Mouse (Mus musculus) erythroblast, embryonic 14.5 days (primary cell): ENCODE data around the gene Ccdc57. TPM values are rescaled to one million over a fixed set of nuclear protein-coding genes. Genes with fewer than 3 reads are reported as not detected.

Experiments used
- H3K27me3 ChIP-seq: 2 replicates; pipeline ENCODE4 v1.6.1; 2012; ENCODE audit warnings: inconsistent platforms; ENCODE audit not compliant: control insufficient read depth
- H3K36me3 ChIP-seq: 2 replicates; pipeline ENCODE4 v1.6.1; 2012; ENCODE audit warnings: mild to moderate bottlenecking, inconsistent platforms; ENCODE audit not compliant: control insufficient read depth
- H3K4me1 ChIP-seq: 2 replicates; pipeline ENCODE4 v1.6.1; 2012; ENCODE audit warnings: inconsistent platforms; ENCODE audit not compliant: control insufficient read depth
- H3K4me3 ChIP-seq: replicated peaks from 2 replicates; pipeline ENCODE3; 2012; ENCODE audit warnings: moderate library complexity, mild to moderate bottlenecking, inconsistent platforms
- H3K9me3 ChIP-seq: 2 replicates; pipeline ENCODE4 v1.6.1; 2012; ENCODE audit warnings: low read length, inconsistent platforms, mixed read lengths; ENCODE audit not compliant: control insufficient read depth
- GATA1 ChIP-seq: IDR thresholded peaks from 2 replicates; pipeline ENCODE4 v1.6.1; 2012; ENCODE audit warnings: low read length, inconsistent platforms, mixed read lengths
- TAL1 ChIP-seq: IDR thresholded peaks from 3 replicates; pipeline ENCODE4 v1.6.1; 2012; ENCODE audit warnings: low read length, inconsistent platforms, mixed read lengths
- polyA plus RNA-seq: library from polyadenylated mRNA; stranded (reverse); fragments of >175 nt; gene quantifications from 2 replicates; pipeline ENCODE4 v1.2.3, GENCODE M21; 2012

Ccdc57 gene
- polyA plus RNA-seq, 1 experiment: 0.39 TPM

DNA sequence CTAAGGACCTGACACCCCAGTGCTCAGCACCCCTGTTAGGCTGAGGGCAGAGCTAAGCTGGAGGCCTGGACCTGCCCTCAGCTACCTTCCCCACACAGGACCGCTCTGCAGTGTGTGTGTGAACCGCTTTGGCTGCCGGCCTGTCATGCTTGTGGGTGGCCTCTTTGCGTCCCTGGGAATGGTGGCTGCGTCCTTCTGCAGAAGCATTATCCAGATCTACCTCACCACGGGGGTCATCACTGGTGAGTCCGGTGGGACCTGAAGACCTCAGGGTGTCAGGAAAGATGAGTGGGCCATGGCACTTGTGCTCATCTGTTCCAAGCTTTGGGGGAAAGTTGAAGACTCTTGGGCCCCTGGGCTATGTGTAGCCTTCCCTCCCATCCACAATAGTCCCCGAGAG, 23.0 kb upstream of the Ccdc57 start:
- TF ChIP-seq GATA1 (no peak), TAL1 (no peak)
- no peaks in the 10 kb centered on the region for H3K9me3 ChIP-seq
- peaks cover 74% of the 10 kb centered on the region for H3K4me1 ChIP-seq
- H3K36me3 ChIP-seq: peaks cover 90% of the 10 kb centered on the region
- H3K27me3 ChIP-seq: no peaks in the 10 kb centered on the region
- no peak overlapping the region for H3K4me3 ChIP-seq

- Histone ChIP-seq H3K36me3 (peaks cover 83% of the 10 kb centered on the region), H3K4me1 (peaks cover 77% of the 10 kb centered on the region), H3K4me3 (no peak overlapping the region), H3K9me3 (no peaks in the 10 kb centered on the region), H3K27me3 (peaks cover 4% of the 10 kb centered on the region)
- TF ChIP-seq TAL1 (no peak), GATA1 (no peak)
Measured at GRCm38 (mm10) chr11:120954936-120955335, 22.3 kb upstream of the Ccdc57 start.

DNA sequence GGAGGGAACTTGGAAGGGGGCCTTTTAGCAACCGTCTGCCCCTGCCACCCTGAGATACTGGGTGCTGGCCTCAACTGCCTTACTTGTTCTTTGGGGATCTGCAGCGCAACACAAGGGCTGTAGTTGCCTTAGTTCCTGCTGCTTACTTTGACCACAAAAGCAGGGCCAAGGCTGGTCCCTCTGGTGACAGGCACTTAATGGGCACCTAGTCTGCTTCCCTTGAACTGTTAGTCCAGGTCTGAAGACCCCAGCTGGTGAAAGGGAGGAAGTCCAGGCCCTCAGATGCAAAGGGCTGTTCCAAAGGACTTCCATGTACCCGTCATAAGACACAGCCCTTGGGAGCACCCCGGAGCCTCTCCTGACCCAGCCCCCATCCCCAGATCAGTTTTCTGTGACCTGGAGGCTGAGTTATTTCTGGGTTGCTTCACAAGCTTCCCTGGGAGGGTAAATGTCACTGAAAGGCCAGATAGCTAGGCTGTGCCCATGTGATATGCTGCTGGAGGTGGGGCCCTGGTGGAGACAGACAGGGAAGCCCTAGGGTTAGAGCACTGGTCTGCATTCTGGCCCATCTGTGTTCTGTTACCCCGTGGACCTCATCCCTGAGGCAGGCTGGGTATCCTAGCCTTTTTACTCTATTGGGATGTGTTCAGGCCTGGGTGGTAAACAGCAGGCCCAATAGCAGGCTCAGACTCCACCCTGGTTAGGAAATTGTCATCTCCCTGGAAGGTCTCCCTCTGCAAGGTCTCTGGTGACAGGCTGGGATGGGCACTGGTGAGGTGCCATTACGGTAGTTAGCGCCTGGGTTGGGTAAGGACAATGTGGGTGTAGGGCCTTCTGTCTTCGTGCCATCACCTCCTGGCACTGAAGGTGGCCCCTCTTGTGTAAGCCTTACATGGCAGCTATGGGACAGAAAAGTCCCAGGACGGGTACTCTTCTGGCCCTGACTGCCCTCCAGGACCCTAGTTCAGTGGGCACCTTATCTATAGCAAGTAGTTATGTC, 19.4 kb upstream of the Ccdc57 start:
- Histone ChIP-seq H3K4me3 (peak overlapping the region; percentile 73), H3K4me1 (peaks cover 87% of the 10 kb centered on the region), H3K36me3 (peaks cover 54% of the 10 kb centered on the region)

GRCm38 (mm10) chr11:120951237-120951636, 18.6 kb upstream of the Ccdc57 start:
- H3K36me3 ChIP-seq: peaks cover 46% of the 10 kb centered on the region
- H3K4me1 ChIP-seq: peaks cover 86% of the 10 kb centered on the region
- peak overlapping the region; percentile 73 for H3K4me3 ChIP-seq
- TF ChIP-seq GATA1 (no peak), TAL1 (no peak)
- peaks cover 40% of the 10 kb centered on the region for H3K27me3 ChIP-seq
- H3K9me3 ChIP-seq: no peaks in the 10 kb centered on the region; the same call in 1 of the 2 replicates

More for the DNA sequence above, 19.4 kb upstream of the Ccdc57 start:
- TF ChIP-seq GATA1 (no peak), TAL1 (no peak)
- Histone ChIP-seq H3K27me3 (peaks cover 33% of the 10 kb centered on the region), H3K9me3 (no peaks in the 10 kb centered on the region; the same call in 1 of the 2 replicates)

DNA sequence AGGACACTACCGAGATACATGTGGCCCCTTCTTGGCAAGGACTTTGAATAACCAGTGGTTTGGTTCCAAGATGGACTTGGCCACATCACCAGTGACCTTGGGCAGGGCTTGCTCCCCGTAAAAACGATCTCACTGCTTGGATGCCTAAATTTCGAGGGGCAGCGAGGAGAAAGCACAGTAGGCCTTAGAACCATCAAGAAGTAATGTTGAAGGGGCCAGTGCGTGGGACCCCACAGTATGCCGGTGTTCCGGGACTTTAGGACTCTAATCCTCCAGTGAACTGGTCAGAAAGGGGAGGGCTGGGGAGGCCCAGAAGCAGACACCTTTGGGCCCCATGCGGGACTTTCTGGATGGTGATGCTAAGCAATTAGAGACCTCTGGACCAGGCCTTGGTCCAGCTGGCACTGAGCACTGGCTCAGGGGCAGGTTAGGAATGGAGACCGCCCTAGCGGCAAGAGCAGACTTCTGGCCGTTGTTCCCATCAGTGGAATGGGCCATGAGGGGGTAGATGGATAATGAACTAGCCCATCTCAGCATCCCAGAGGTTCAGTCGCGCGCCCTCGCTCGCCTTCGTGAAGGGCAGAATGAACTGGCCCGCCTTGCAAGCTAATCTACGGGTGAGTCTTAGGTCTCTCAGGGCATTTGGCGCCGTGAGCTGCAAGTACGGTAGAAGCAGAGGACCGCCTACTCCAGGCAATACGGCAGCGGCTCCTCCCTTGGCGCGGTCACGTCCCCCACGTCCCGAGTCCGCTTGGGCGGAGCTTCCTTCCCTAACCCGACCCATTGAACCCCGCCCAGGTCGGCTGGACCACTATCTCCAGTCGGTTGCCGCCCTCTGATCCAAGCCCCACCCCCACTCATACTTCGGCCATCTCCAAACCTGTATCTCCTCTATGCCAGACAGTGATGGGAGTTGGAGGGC, 17.9 kb upstream of the Ccdc57 start:
- TF ChIP-seq TAL1: no peak
- no peak for TF ChIP-seq GATA1
- H3K9me3 ChIP-seq: no peaks in the 10 kb centered on the region; the same call in 1 of the 2 replicates
- H3K36me3 ChIP-seq: peaks cover 39% of the 10 kb centered on the region
- H3K4me3 ChIP-seq: peak overlapping the region; percentile 73
- peaks cover 84% of the 10 kb centered on the region for H3K4me1 ChIP-seq
- H3K27me3 ChIP-seq: peaks cover 46% of the 10 kb centered on the region

GRCm38 (mm10) chr11:120949863-120950262, 17.2 kb upstream of the Ccdc57 start:
- Histone ChIP-seq H3K27me3 (peaks cover 53% of the 10 kb centered on the region), H3K4me1 (peaks cover 78% of the 10 kb centered on the region), H3K4me3 (peak overlapping the region; percentile 73), H3K36me3 (peaks cover 32% of the 10 kb centered on the region), H3K9me3 (no peaks in the 10 kb centered on the region; the same call in 1 of the 2 replicates)
- TF ChIP-seq GATA1 (no peak), TAL1 (no peak)

DNA sequence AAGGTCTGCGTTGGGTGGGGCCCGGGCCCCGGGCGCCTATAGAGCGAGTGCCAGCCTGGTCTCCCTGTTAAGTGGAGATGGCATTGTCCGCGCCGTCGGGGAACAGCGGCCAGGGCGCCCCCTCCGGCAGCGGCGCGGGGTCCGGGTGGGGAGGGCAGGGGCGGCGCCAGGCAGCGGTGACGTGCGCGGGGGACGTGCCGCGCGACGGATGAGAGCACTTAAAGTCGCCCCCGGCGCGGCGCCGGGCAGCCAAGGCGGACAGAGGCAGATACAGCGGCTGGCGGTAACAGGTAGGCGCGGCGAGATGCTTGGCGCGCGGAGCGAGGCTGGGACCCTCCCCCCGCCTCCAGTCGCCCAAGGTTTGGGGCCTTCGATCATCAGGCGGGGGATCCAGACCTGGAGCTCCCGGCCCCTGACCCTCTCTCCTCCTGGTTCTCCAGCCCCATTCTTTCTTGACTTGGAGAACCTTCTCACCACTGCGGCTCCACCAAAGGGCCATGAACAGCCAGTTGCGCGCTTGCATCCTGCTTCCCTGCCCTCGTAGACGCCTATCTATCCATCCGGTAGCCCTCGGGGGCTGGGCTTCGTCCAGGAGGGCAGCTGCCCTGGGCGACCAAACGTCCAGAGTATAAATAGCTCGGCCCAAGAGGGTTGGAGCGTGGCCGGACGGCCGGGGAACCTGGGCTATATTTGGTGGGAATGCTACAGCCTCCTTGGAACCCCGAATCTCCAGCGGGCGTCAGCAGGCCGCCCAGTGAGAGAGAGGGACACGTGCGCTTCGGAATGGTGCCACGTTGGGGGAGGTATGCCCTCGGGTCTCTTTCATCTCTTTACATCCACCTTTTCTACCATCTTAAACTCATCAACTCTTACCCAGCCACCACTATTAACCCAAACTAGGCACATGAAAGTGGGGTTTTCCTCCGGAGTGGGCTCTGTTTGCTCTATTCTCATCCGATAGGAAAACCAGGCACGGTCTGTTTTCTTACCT, 16.5 kb upstream of the Ccdc57 start:
- H3K27me3 ChIP-seq: peaks cover 59% of the 10 kb centered on the region
- TF ChIP-seq GATA1 (no peak), TAL1 (no peak)
- H3K36me3 ChIP-seq: peaks cover 25% of the 10 kb centered on the region
- no peaks in the 10 kb centered on the region; the same call in 1 of the 2 replicates for H3K9me3 ChIP-seq
- peak overlapping the region; percentile 73 for H3K4me3 ChIP-seq
- H3K4me1 ChIP-seq: peaks cover 70% of the 10 kb centered on the region

GRCm38 (mm10) chr11:120948328-120948727, 15.7 kb upstream of the Ccdc57 start, which contains the start of gene Slc16a3:
Gene Slc16a3 (plus strand): TSS chr11:120948480.
- H3K27me3 ChIP-seq: peaks cover 67% of the 10 kb centered on the region
- peak within 1 kb of the TSS; percentile 73 for H3K4me3 ChIP-seq
- H3K36me3 ChIP-seq: peaks cover 18% of the 10 kb centered on the region
- H3K4me1 ChIP-seq: peaks cover 63% of the 10 kb centered on the region
- no peaks in the 10 kb centered on the region; the same call in 1 of the 2 replicates for H3K9me3 ChIP-seq
- TF ChIP-seq GATA1: no peak
- no peak for TF ChIP-seq TAL1
